Mouse (Mus musculus) layer of hippocampus, postnatal 14 days (tissue): ENCODE measurements at regions not wholly inside any gene's neighbourhood (a gene's known extent, or its start where the extent isn't known, plus 50 kb on each side); places are given as distances from the start of the nearest gene placed in this dataset.

ENCODE experiments used
- DNase-seq, 2 experiments: peaks; one replicate each; pipeline ENCODE4 v3.0.0; 2021 to 2022; ENCODE audit warnings: low spot score in 2 of 2, mixed read lengths in 1 of 2

DNA sequence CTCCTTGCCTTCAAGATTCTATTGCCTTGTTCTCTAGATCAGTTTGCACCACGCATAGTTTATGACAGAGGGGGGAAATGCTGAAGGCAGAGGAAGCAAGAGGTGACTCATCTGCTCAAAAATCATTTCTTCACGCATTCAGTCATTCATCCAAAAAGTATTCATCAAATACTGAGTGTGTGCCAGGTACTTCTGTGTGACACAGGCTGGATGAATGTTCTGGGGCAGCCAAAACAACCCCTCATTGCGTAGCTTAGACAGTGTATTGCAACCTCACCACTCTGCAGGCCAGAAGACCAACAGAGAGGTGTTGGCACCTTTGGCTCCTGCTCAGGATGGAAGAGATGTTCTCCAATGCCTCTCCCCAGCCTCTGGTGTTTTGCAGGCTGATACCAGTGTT, 72.9 kb upstream of the Lnx1 start:
- DNase-seq = no peak

DNA sequence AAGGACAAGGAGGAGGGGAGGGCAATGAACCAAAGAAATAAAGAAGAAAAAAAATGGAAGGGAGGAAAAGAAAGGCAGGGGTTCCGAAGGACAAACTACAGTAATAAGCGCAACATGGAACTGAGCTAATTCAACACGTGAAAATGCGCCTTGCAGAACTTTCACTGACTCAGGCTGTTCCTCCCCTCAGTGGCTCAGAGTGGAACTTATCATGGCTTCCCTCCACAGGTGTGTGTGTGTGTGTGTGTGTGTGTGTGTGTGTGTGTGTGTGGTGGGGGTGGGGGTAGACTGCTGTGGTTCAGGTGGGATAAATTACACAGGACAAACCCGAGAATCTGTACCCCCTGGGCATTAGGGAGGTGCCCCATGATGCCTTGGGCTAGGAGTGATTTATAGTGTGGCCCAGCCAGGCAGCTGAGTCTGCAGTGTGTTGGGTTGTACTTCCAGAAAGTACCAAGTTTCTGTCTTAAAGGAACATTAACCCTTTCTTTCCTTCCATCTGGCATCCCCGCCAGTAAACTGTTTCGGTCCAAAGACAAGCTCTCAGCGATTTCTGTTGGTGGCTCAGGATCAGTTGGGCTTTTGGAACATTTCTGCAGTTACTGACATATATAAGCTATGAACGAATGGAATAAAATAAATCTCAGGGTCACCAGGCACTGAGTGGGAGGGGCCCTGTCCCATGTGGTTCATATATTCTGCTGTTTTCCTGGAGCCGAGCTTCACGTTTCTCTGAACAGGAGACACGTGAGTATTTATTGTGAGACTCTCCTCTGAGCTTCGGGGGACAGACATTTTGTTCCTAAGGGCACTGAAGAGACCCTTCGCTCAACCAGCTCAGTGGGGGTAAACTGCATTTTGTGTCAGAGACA, 71.1 kb upstream of the Lnx1 start:
- DNase-seq = no peak

DNA sequence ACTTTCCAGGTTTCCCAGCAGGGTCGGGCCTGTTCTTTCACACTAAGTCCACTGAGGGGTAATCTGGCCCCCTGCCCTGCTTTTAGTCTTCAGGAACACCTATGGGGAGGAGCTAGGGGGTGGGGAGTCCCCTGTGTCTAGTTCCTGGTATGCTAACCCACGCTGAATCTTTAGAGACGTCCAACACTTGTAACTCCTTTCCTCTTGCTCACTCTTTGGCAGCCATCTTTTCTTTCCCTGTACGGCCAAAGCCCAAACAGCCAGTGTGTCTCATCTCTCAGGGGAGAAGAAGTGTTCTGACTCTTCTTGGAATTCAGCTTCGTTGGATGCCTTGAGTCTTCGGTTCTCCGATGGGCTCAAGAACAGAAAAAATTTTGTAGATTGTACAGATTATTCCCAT, 68.4 kb upstream of the Lnx1 start:
- no peak for DNase-seq

GRCm38 (mm10) chr5:74769023-74769422, 66.3 kb upstream of the Lnx1 start:
- DNase-seq = no peak

GRCm38 (mm10) chr5:74767993-74768392, 65.3 kb upstream of the Lnx1 start:
- no peak for DNase-seq

GRCm38 (mm10) chr5:74766211-74766610, 63.5 kb upstream of the Lnx1 start:
- no peak for DNase-seq

GRCm38 (mm10) chr5:74765061-74765767, 62.5 kb upstream of the Lnx1 start:
- DNase-seq = no peak

GRCm38 (mm10) chr5:74757557-74757956, 54.8 kb upstream of the Lnx1 start:
- DNase-seq = no peak

GRCm38 (mm10) chr5:74752961-74753360, 50.2 kb upstream of the Lnx1 start:
- DNase-seq = no peak
